Mouse (Mus musculus) T-helper 2 cell (primary cell): ENCODE measurements at regions not wholly inside any gene's neighbourhood (a gene's known extent, or its start where the extent isn't known, plus 50 kb on each side); places are given as distances from the start of the nearest gene placed in this dataset.
"Not testable (repeated sequence)": the region's sequence is repeated elsewhere in the genome, so short reads cannot be mapped to it uniquely, and the experiment has no call there.

ENCODE experiments used
- in situ Hi-C: fragments of 300-600 bp; cut with MboI, MseI; formaldehyde crosslinking; loops from one replicate; pipeline ENCODE4 v1.15.1; 2025; ENCODE audit warnings: high pct_unique_total_duplicates

DNA sequence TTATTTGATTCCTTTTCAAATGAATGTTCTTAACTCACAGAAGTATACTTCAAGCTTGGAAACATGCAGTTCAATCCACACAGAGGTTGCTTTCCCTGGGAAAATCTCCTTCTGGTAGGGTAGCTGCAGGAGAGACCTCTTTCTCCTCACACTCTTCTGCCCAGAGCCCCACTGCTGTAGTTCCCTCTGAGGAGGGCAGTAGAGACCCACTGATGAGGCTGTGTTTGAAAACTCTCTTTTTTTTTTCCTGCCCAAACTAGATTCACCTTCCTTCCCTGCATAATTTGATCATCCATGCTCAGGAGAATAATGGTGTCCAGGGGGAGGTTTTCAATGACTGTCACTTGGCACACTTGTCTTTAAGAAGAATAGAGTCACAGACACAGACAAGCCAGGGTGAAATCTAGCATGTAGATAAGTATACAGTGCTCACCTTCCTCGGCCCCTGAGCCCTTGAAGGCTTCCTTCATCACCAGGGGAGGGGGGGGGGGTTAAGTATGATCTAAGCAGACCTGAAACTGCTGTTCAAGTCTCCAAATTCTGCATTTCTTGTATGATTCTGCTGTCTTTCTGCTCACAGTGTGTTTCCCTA, 457.3 kb upstream of the Nrsn1 start:
- in situ Hi-C loops, result no loop called here

DNA sequence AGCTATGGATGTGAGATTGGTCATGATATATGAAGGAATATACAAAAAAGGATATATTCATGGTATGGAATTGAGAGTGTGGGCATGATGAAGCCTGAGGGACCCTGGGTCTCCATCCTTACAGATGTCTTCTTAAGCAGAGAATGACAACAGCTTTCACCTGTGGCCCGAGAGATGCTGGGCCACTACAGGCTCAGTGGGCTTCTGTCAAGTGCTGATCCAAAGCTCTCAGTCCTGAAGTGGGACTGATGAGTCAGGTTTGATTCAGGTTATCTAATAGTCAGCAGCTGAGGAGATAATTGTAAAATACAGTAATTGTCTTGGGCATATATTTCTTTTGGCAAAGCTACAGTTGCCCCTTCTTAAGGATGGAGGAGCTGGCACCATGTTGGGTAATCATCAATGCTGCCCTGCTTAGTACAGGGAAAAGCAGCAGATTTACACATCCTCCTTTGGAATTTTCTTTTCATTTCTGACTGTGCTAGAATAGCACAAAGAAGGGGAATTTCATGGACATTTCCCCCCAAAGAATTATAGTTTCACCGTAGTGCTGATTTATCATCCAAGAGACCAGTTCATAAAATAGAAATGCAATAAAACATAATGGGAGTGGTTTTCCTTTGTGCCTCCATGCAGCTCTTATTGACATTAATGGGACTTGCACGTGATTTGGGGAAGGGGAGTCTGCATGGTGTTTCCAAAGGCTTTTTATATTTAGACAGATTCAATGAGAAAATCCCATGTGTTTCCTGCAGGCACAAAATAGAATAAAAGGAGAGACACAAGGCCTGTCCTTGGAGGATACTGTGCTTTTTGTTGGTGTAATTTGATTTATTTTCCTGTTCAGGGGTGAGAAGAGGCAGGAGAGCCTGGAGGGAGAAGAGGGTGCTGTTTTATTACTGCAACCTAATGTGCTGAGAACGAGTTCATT, 452.6 kb upstream of the Nrsn1 start:
- in situ Hi-C loops, result no loop called here

DNA sequence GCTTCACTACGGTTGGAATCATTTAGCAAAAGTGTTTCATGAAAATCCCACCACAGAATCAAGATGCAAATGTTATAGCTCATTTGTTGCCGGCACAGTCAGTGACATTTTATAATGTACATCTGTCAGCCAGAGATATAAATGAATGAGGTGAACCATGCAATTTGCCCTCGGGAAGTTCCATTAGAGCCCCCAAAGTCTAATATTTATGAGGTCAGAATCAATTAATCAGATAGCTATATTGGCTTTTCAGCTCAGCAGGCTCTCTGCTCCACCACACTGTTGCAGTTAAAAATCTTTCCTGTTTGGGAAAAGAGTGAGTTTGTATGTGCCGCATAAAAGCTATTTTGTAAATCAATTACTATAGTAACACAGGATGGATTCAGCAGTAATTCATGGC, 430.7 kb upstream of the Nrsn1 start:
- in situ Hi-C loops, result no loop called here

DNA sequence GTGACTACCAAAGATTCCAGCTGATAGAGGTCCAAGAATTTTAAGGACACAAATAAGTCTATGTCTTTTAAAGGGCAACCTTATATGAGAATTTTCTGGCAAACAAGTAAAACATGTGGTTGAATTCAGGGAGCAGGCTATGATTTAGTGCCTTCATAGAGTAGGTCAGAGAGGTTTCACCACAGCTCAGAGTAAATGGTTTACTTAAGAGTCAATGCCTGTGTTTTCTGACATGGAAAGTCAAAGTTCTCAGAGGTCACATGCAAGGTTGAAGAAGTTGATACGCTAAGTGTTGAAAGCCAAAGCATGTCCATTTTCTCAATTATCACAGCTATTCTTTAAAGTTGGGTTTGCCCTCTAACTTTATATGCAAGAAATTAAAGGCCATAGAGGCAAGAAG, 425.7 kb upstream of the Nrsn1 start:
- in situ Hi-C loops, result no loop called here

DNA sequence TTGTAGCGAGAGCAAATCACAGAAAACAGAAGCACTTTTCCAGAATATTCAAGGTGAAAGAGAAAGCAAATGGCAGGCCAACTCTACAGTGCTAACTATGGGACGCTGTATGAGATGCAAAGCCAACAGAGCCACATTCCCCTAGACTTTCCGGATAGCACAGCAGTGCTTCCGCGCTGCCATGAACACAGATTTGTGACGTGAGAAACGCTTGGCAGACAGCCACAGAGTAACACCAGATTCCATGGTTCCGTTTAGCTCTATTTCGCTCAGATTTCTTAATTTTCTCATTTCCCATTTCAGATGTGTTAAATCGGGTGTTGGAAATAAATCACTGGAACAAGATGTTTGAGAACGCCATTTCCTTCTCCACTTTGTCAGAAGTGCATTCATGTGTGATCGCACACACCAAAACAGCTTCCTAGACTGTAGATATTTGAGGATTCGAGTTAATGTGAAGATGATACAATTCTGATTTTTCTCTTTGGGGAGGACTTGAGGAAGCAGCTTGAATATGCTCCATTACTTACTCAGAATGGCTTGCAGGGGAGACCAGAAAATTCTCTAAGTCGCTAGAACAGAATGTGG, 424.8 kb upstream of the Nrsn1 start:
- in situ Hi-C loops, result no loop called here

DNA sequence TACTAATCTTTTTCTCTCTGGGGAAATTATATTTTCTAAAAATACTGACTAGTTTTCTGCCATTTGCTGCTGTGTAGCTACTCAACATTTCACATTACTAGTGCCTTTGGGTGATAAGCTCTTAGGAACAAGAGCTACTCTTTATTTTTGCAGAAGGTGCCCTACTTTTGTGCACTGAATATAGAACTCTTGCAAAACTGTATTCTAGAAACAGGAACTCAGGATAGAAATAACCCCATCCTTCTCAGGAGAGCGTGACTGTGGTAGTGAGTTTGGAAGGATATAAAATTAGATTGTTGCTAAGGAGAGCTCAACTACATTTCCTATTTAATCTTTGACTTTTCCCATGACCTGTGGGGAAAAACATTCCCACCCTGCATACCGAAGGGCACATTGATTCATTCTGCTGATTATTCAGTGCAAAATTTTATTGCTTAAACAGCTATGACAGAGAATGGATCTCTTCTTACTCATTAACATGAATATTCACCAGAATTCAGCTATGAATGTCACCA, 408.0 kb upstream of the Nrsn1 start:
- in situ Hi-C loops, result no loop called here

DNA sequence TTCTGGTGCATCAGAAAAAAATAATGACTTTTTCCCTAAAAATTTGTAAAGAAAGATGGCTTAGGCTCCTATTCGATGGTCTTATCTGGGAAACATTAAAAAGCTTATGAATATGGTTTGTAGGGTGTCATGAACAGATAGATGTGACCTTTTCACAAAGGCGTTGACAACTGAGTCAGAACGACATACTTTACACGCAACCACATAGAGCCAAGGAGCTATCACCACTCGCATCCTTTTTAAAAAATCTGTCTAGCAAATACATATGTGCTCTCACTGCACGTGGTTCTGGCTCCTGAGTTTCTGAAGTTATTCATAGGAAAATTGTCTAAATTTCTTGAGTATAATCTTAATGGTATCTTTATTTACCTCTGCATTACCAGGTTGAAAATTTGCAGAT, 404.9 kb upstream of the Nrsn1 start:
- in situ Hi-C loops, result no loop called here

DNA sequence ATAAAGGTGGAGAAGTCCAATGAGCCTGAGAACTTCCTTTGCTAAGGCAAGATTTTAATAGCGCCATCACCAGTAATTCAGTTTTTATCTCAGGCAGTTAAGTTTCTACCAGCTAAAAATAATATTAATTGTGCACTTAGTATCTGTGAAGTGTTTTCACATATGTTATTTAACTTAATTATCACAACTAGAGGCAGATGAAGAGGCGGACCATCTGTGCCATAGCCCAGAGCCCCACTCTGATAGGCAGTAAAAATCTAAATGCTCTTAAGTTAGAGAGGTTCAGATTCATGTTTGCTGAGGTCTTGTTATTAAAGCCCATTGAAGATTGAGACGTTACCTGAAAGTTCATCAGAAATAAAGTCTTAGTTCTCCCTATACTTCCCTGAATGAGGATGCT, 395.7 kb upstream of the Nrsn1 start:
- in situ Hi-C loops, result no loop called here

DNA sequence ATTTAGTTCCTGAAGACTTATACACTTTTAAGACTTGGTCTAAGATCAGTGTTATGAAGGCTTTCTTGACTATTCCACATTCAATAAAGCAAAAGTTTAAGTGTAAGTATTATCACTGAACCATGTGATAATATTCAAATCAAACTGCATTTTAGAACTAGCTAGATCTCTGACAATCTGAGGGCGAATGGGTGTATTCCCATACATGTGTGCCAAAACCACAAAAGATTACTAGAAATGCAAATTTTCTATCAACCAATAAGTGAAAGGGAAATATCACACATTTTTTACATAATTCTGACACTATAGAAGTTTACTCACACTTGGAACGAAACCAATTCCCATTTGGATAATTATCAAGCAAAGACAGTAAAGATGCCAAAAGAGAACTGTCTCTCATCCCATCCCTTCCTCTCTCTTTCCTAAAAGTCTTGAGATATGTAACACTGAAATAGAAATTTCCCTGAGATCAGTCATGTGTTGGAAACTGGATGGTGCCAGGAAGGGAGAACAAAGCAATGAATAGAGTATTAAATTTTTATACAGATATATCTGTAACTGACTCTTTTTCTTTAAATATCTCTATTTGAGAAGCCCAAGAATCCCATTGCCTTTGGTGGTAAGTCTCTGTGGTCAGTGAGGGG, 394.8 kb upstream of the Nrsn1 start:
- in situ Hi-C loops, result no loop called here

DNA sequence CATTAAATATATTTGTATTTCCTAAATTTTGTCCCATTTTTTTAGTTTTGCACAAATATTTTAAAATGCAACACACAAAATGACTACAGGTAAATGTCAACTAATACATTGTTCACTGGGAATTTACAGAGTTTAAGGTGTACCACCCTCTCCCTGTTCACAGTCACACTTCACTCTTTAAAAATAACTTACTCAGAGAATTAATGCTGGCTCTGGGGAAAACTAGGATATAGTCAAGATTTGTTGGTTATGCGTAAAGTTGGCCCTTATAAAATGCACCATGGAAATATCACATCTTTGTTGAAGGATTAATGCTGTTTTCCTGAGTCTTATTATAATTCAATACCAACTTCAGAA, 378.1 kb upstream of the Nrsn1 start:
- in situ Hi-C loops, result no loop called here

DNA sequence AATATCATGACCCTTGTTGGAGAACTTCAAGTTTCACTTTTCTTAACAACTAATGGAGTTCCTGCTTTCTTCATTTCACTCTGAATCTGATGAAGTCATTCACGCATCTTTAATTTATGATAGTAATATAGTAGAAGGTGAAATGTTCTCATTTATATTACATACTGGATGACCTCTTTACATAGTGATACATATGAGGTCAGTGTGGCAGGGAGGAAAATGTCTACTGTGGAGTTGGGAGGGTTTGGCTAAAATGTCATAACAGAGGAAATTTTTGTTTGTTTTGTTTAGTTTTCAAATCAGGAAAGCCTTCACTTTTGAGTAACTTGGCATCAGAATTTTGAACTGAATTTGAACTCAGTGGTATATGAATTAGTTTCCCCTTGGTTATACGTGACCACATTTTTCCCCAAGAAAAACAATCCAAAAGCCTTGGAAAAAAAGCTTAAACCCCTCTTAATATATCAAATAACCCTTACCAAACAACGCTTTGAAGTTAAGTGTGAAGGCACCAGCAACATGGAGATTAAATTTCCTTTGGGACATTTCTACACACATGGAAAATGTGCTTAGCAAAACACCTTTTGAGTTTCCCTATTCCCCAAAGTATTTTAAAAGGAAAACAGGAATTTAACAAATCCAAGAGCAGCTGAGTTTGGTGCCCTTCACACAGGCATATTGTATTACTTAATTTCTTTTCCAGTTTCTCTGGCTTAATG, 377.6 kb upstream of the Nrsn1 start:
- in situ Hi-C loops, result no loop called here

DNA sequence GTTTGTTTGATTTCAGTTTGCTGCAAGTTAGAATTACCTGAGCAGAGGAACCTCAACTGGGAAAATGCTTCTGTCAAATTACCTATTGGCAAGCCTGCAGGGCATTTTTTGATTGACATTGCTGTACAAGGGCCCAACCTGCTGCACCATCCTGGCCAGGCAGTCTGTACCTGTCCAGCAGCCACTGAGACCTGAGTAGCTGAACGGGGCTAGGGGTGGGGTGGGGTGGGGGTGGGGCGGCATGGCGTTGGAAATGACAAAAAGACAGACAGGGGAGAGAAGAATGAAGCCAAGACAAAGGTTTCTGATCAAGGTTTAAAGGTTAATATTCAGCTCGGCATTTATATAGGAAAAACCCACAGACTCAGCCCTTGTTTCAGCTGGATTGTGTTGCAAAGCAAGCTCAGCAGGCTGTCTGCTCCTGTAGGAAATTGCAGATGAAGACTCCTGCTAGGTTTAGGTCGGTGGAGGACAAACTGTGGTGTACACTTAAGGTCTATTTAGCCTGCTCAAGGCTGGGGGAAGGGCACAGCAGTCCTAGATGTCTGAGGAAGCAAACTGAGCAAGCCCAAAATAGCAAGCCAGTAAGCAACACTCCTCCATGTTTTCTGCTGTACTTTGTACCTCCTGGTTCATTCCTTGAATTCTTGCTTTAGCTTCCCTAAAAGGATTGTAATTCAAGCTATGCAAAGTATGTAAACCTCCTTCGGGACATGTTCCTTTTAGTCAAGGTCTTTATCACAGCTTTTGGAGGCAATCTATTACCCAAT, 369.4 kb upstream of the Nrsn1 start:
- in situ Hi-C loops, result no loop called here

DNA sequence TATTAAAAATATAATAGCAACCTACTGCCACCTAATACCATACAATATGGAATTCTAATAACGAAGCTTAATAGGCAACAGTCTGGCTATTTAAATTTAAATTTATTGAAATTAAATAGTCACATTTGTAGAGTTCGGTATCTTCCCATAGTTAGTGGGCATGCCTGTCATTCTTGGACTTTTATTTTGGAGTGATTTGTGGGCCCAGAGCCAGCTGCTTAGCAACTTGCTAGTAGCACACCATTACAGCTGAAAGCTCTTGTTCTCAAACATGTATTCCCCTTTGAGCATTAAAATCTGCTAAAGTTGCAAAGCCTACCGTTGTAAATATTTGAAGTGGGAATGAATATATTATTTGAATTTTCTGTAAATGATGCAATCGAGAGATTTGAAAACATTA, 359.2 kb upstream of the Nrsn1 start:
- in situ Hi-C loops, result no loop called here

DNA sequence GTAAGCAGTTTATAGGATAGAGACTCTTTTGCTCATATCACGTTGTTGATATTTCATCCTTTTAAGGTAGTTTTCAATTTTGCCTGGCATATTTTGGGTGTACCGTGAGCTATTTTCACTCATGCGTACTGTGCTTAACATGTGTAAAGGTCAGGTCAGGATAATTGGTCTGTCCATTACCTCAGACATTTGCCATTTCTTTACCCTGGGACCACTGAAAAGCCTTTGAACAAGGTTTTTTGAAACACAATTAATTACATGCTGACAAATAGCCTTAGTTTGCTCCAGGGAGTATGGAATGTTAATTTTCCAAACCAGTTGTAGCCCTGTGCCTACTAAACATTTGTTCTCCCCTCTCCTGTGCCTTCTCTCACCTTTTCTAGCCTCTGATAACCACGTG, 347.3 kb upstream of the Nrsn1 start:
- in situ Hi-C loops, result no loop called here

DNA sequence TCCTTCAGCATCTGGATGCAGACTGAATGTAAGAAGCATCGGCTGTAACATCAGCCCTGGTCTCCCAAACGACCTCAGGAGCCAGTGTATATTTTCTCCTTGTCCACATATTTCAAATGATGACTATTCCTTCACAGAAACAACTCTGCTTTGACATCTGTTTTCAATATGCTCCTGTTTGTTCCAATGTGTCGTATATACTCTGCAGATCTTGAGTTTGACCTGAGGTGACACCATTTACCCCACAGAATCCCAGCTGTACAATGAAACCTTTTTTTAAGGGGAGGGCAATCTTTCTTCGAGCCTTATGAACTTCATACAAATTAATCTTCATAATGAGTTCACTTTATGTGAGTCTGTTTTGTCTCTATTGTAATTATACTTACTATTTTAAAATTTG, 341.7 kb upstream of the Nrsn1 start:
- in situ Hi-C loops, result no loop called here

DNA sequence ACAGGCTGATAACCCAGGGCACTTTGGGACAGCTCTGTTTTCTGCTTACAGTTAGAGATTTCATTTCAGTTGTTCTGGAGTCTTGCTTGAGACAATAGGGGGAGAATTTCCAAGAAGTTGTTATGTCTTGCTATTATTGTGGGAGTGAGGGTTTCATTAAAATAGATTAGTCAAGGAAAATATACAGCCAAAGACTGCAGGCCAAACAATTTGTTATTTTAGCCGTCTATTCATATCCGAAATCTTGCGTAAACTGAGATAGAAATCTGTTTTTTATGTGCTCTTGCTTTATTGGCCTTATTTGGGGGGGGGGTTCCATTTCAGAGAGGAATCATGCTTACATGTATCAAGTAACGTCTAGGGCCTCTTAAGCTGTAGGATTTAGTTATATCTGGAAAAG, 339.3 kb upstream of the Nrsn1 start:
- in situ Hi-C loops, result no loop called here

DNA sequence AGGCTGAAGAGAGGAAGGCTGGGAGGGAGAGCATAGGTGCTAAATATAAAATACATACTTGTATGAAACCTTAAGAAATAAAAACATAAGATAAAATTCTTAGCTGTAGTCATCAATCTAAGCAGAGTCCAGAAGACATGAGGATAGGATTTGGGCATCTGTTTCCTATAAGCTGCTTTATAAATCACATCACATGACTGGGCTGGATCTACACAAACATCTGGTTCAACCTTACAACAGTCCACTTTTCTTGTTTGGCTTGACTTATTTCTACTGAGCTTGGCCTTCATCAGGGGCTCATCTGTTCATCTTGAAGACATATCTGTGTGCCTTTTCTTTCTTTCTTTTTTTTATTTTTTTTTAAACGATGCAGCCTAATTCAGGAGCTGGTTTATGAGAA, 338.9 kb upstream of the Nrsn1 start:
- in situ Hi-C loops, result no loop called here

DNA sequence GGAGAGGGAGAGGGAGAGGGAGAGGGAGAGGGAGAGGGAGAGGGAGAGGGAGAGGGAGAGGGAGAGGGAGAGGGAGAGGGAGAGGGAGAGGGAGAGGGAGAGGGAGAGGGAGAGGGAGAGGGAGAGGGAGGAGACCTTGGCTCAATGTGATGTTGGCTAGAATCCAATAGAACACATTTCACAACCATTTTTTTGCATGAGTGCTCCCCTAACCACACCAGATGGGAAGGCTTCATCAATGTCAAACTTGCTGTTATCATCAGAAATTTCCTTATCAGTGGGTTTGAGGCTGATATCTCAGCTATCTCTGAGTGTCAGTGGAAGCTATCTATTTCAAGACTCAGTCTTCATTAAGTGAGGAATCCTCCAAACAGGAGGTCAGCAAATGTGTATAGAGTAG, 331.0 kb upstream of the Nrsn1 start:
- in situ Hi-C loops, result not testable (repeated sequence)

DNA sequence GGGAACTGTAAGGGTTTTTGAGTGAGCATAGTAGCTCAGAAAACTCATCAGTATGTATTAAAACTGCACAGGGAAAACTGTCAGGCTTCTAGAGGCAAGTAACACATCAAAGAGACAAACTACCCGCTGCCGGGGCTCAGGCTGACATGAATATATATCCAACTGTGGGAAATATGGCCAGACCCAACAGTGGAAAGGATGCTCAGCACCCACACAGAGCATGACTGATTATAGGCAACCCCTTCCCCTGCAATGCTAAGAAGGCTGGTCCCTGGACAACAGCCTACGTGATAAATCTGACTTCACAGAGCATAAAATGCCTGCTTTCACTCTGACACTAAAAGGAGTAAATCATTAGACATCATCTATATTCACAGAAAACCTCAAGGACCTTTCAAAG, 324.3 kb upstream of the Nrsn1 start:
- in situ Hi-C loops, result no loop called here

DNA sequence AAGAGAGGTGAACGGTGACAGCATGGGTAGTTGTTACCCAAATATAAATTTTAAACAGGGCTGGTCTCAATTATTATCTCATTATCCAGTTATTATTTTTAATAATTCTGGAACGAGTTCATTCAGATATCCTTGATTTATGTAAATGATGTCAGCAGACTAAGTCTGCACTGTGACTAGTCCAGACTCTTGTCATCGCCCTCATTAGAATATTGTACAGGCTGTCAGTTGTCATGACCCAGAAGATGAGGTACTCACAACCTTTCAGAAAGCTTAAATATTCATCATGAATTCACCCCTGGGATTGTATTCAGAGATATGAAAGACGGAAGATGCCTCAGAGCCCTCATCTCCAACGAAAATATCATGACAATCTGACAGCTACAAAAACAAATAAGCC, 300.3 kb upstream of the Nrsn1 start:
- in situ Hi-C loops, result no loop called here

DNA sequence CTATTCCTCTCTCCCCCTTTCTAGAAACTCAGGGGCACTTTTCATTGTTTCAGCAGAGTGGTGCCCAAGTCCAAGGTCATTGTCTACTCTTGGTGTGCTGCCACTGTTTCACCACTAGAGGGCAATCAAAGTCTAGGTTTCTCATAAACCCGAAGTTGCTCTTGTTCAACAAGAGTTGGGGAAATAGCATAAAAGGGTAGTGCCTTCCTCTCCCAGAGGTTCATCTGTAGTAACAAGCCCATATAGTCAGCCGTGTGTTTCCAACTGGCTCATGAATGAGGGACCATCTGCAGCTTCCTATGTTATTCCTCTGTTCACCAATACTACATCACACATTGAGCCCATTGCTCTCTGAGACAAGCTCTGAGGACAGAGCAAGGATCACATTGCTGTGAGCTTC, 292.4 kb upstream of the Nrsn1 start:
- in situ Hi-C loops, result no loop called here
